Mouse (Mus musculus): ENCODE data around the gene Yars.
A peak's percentile ranks its signal among the peaks of the same experiment; 100 is the strongest.

Yars gene

GRCm38 (mm10) chr4:129254571-129254970, 65.0 kb downstream of the Yars start:
- no peak for DNase-seq

GRCm38 (mm10) chr4:129256450-129257380, 67.2 kb downstream of the Yars start:
- no peak for DNase-seq

GRCm38 (mm10) chr4:129259101-129259500, 69.5 kb downstream of the Yars start:
- DNase-seq: no peak

GRCm38 (mm10) chr4:129260678-129261077, 71.1 kb downstream of the Yars start:
- DNase-seq: no peak

- no peak for DNase-seq
Measured at GRCm38 (mm10) chr4:129261196-129261595, 71.6 kb downstream of the Yars start, which contains the start of gene C77080. C77080 (minus strand) TSS chr4:129261404.

- DNase-seq: peak; percentile 58 to 63
Measured at GRCm38 (mm10) chr4:129263225-129264021, 73.9 kb downstream of the Yars start.

GRCm38 (mm10) chr4:129266191-129266590, 76.6 kb downstream of the Yars start:
- no peak for DNase-seq

GRCm38 (mm10) chr4:129266821-129267220, 77.3 kb downstream of the Yars start:
- DNase-seq: no peak

GRCm38 (mm10) chr4:129268698-129269097, 79.1 kb downstream of the Yars start:
- no peak for DNase-seq

Measured in B cell, adult 2 months (primary cell).